Mouse (Mus musculus): ENCODE results near the gene Dkk3. TPM values are rescaled to one million over a fixed set of nuclear protein-coding genes. Genes with fewer than 3 reads are reported as not detected.
"Not testable (repeated sequence)": the region's sequence is repeated elsewhere in the genome, so short reads cannot be mapped to it uniquely, and the experiment has no call there.

The Dkk3 gene
- polyA plus RNA-seq, 1 experiment from 2014 or later: 16.5 TPM

GRCm38 (mm10) chr7:112183258-112183841 lies 24.5 kb upstream of the Dkk3 start:
- Histone ChIP-seq H3K4me2 (ENCODE audit: low read depth, low read length) (no peak overlapping the region), H3K9ac (replicated peaks; ENCODE audit: low read depth, low read length) (no peak overlapping the region), H3K4me3 (ENCODE audit: low read depth, low read length) (no peak overlapping the region), H3K4me1 (ENCODE audit: control insufficient read depth, insufficient read depth, low read length) (no peaks in the 10 kb centered on the region), H3K9me3 (ENCODE audit: control insufficient read depth, low read length) (no peaks in the 10 kb centered on the region), H3K27ac (ENCODE audit: low read depth, low read length) (no peak overlapping the region), H3K27me3 (ENCODE audit: control insufficient read depth, insufficient read depth, low read length) (no peaks in the 10 kb centered on the region), H3K36me3 (ENCODE audit: control insufficient read depth, insufficient read depth, low read length) (no peaks in the 10 kb centered on the region)
- 38% methylated on average over 5 of the region's 5 CpGs for WGBS
- ATAC-seq (ENCODE audit: low read depth): peak; percentile 60; the same call in 1 of the 2 replicates

GRCm38 (mm10) chr7:112180235-112180705 lies 21.4 kb upstream of the Dkk3 start:
- no peaks in the 10 kb centered on the region for H3K27me3 ChIP-seq (ENCODE audit: control insufficient read depth, insufficient read depth, low read length)
- no peaks in the 10 kb centered on the region for H3K4me1 ChIP-seq (ENCODE audit: control insufficient read depth, insufficient read depth, low read length)
- H3K27ac ChIP-seq (ENCODE audit: low read depth, low read length): no peak overlapping the region
- no peak overlapping the region for H3K9ac ChIP-seq (replicated peaks; ENCODE audit: low read depth, low read length)
- peak; percentile 79 for ATAC-seq (ENCODE audit: low read depth)
- H3K4me3 ChIP-seq (ENCODE audit: low read depth, low read length): no peak overlapping the region
- no peak overlapping the region for H3K4me2 ChIP-seq (ENCODE audit: low read depth, low read length)
- 14% methylated on average over 9 of the region's 10 CpGs for WGBS
- H3K36me3 ChIP-seq (ENCODE audit: control insufficient read depth, insufficient read depth, low read length): no peaks in the 10 kb centered on the region
- H3K9me3 ChIP-seq (ENCODE audit: control insufficient read depth, low read length): no peaks in the 10 kb centered on the region

- Histone ChIP-seq H3K27ac (ENCODE audit: low read depth, low read length) (no peak overlapping the region), H3K4me2 (ENCODE audit: low read depth, low read length) (no peak overlapping the region), H3K4me3 (ENCODE audit: low read depth, low read length) (no peak overlapping the region), H3K27me3 (ENCODE audit: control insufficient read depth, insufficient read depth, low read length) (no peaks in the 10 kb centered on the region), H3K9ac (replicated peaks; ENCODE audit: low read depth, low read length) (no peak overlapping the region), H3K4me1 (ENCODE audit: control insufficient read depth, insufficient read depth, low read length) (no peaks in the 10 kb centered on the region), H3K36me3 (ENCODE audit: control insufficient read depth, insufficient read depth, low read length) (no peaks in the 10 kb centered on the region), H3K9me3 (ENCODE audit: control insufficient read depth, low read length) (no peaks in the 10 kb centered on the region)
- ATAC-seq (ENCODE audit: low read depth): no peak
- WGBS: 85% methylated on average over 2 of the region's 2 CpGs
Observed at GRCm38 (mm10) chr7:112176627-112177026, 17.8 kb upstream of the Dkk3 start.

GRCm38 (mm10) chr7:112172669-112173068 lies 13.8 kb upstream of the Dkk3 start:
- H3K27ac ChIP-seq (ENCODE audit: low read depth, low read length): no peak overlapping the region
- no peak for ATAC-seq (ENCODE audit: low read depth)
- H3K36me3 ChIP-seq (ENCODE audit: control insufficient read depth, insufficient read depth, low read length): no peaks in the 10 kb centered on the region
- no peak overlapping the region for H3K9ac ChIP-seq (replicated peaks; ENCODE audit: low read depth, low read length)
- no peak overlapping the region for H3K4me2 ChIP-seq (ENCODE audit: low read depth, low read length)
- H3K27me3 ChIP-seq (ENCODE audit: control insufficient read depth, insufficient read depth, low read length): no peaks in the 10 kb centered on the region
- no peaks in the 10 kb centered on the region for H3K4me1 ChIP-seq (ENCODE audit: control insufficient read depth, insufficient read depth, low read length)
- H3K9me3 ChIP-seq (ENCODE audit: control insufficient read depth, low read length): no peaks in the 10 kb centered on the region
- 71% methylated on average over 4 of the region's 4 CpGs for WGBS
- no peak overlapping the region for H3K4me3 ChIP-seq (ENCODE audit: low read depth, low read length)

- no peaks in the 10 kb centered on the region for H3K9me3 ChIP-seq (ENCODE audit: control insufficient read depth, low read length)
- H3K9ac ChIP-seq (replicated peaks; ENCODE audit: low read depth, low read length): no peak overlapping the region
- no peak overlapping the region; the same call in 1 of the 2 replicates for H3K27ac ChIP-seq (ENCODE audit: low read depth, low read length)
- no peak overlapping the region for H3K4me3 ChIP-seq (ENCODE audit: low read depth, low read length)
- 7% methylated on average over 10 of the region's 10 CpGs for WGBS
- peak; percentile 83; the same call in 1 of the 2 replicates for ATAC-seq (ENCODE audit: low read depth)
- no peaks in the 10 kb centered on the region for H3K4me1 ChIP-seq (ENCODE audit: control insufficient read depth, insufficient read depth, low read length)
- H3K4me2 ChIP-seq (ENCODE audit: low read depth, low read length): no peak overlapping the region
- no peaks in the 10 kb centered on the region for H3K27me3 ChIP-seq (ENCODE audit: control insufficient read depth, insufficient read depth, low read length)
- no peaks in the 10 kb centered on the region for H3K36me3 ChIP-seq (ENCODE audit: control insufficient read depth, insufficient read depth, low read length)
Observed at GRCm38 (mm10) chr7:112169955-112170692, 11.3 kb upstream of the Dkk3 start.

GRCm38 (mm10) chr7:112165593-112165992 lies 6.7 kb upstream of the Dkk3 start:
- no peak overlapping the region for H3K27ac ChIP-seq (ENCODE audit: low read depth, low read length)
- H3K36me3 ChIP-seq (ENCODE audit: control insufficient read depth, insufficient read depth, low read length): no peaks in the 10 kb centered on the region
- no peak overlapping the region for H3K4me2 ChIP-seq (ENCODE audit: low read depth, low read length)
- no peaks in the 10 kb centered on the region for H3K9me3 ChIP-seq (ENCODE audit: control insufficient read depth, low read length)
- H3K4me1 ChIP-seq (ENCODE audit: control insufficient read depth, insufficient read depth, low read length): no peaks in the 10 kb centered on the region
- 74% methylated on average over 4 of the region's 4 CpGs for WGBS
- no peak overlapping the region for H3K4me3 ChIP-seq (ENCODE audit: low read depth, low read length)
- no peak overlapping the region for H3K9ac ChIP-seq (replicated peaks; ENCODE audit: low read depth, low read length)
- no peak for ATAC-seq (ENCODE audit: low read depth)
- no peaks in the 10 kb centered on the region for H3K27me3 ChIP-seq (ENCODE audit: control insufficient read depth, insufficient read depth, low read length)

- H3K27ac ChIP-seq (ENCODE audit: low read depth, low read length); H3K27me3 ChIP-seq (ENCODE audit: control insufficient read depth, insufficient read depth, low read length); H3K36me3 ChIP-seq (ENCODE audit: control insufficient read depth, insufficient read depth, low read length); ATAC-seq (ENCODE audit: low read depth); H3K9me3 ChIP-seq (ENCODE audit: control insufficient read depth, low read length); H3K4me2 ChIP-seq (ENCODE audit: low read depth, low read length); H3K9ac ChIP-seq (replicated peaks; ENCODE audit: low read depth, low read length); H3K4me1 ChIP-seq (ENCODE audit: control insufficient read depth, insufficient read depth, low read length); H3K4me3 ChIP-seq (ENCODE audit: low read depth, low read length): not testable (repeated sequence)
- WGBS: 90% methylated on average over 4 of the region's 4 CpGs
Observed at GRCm38 (mm10) chr7:112165032-112165431, 6.2 kb upstream of the Dkk3 start.

GRCm38 (mm10) chr7:112164430-112164829 lies 5.6 kb upstream of the Dkk3 start:
- no peak overlapping the region for H3K27ac ChIP-seq (ENCODE audit: low read depth, low read length)
- 86% methylated on average over 3 of the region's 3 CpGs for WGBS
- no peak overlapping the region for H3K4me3 ChIP-seq (ENCODE audit: low read depth, low read length)
- H3K9me3 ChIP-seq (ENCODE audit: control insufficient read depth, low read length): no peaks in the 10 kb centered on the region
- no peaks in the 10 kb centered on the region for H3K36me3 ChIP-seq (ENCODE audit: control insufficient read depth, insufficient read depth, low read length)
- no peaks in the 10 kb centered on the region for H3K27me3 ChIP-seq (ENCODE audit: control insufficient read depth, insufficient read depth, low read length)
- no peak for ATAC-seq (ENCODE audit: low read depth)
- no peak overlapping the region for H3K4me2 ChIP-seq (ENCODE audit: low read depth, low read length)
- H3K9ac ChIP-seq (replicated peaks; ENCODE audit: low read depth, low read length): no peak overlapping the region
- H3K4me1 ChIP-seq (ENCODE audit: control insufficient read depth, insufficient read depth, low read length): no peaks in the 10 kb centered on the region

GRCm38 (mm10) chr7:112159835-112160234 lies 978 bp upstream of the Dkk3 start:
- no peak overlapping the region for H3K9ac ChIP-seq (replicated peaks; ENCODE audit: low read depth, low read length)
- no peak overlapping the region for H3K4me2 ChIP-seq (ENCODE audit: low read depth, low read length)
- no peak for ATAC-seq (ENCODE audit: low read depth)
- H3K36me3 ChIP-seq (ENCODE audit: control insufficient read depth, insufficient read depth, low read length): no peaks in the 10 kb centered on the region
- H3K27me3 ChIP-seq (ENCODE audit: control insufficient read depth, insufficient read depth, low read length): no peaks in the 10 kb centered on the region
- no peak overlapping the region for H3K4me3 ChIP-seq (ENCODE audit: low read depth, low read length)
- no peaks in the 10 kb centered on the region for H3K9me3 ChIP-seq (ENCODE audit: control insufficient read depth, low read length)
- H3K4me1 ChIP-seq (ENCODE audit: control insufficient read depth, insufficient read depth, low read length): peaks cover 5% of the 10 kb centered on the region; the same call in 1 of the 2 replicates
- 39% methylated on average over 5 of the region's 6 CpGs for WGBS
- no peak overlapping the region for H3K27ac ChIP-seq (ENCODE audit: low read depth, low read length)

Data from neural tube, embryonic 14.5 days (tissue).